Mouse (Mus musculus) left cerebral cortex, adult 8-10 months (tissue): ENCODE measurements around the gene Apaf1. TPM values are rescaled to one million over a fixed set of nuclear protein-coding genes. Genes with fewer than 3 reads are reported as not detected.

Experiments
- DNase-seq, 2 experiments: peaks; one replicate each; pipeline ENCODE4 v3.0.0; 2022; ENCODE audit warnings: low spot score in 2 of 2
- total RNA-seq, 4 experiments: library from RNA; stranded (reverse); gene quantifications; 2 replicates each; pipeline ENCODE4 v1.2.4; 2022

The Apaf1 gene
- total RNA-seq, 4 experiments from 2014 or later = 10.6 to 12.7 (median 11.9) TPM

- DNase-seq = no peak
Observed at GRCm38 (mm10) chr10:90983046-90983445, 99.5 kb downstream of the Apaf1 start.

GRCm38 (mm10) chr10:90981811-90982210, 100.8 kb downstream of the Apaf1 start:
- no peak for DNase-seq

DNA sequence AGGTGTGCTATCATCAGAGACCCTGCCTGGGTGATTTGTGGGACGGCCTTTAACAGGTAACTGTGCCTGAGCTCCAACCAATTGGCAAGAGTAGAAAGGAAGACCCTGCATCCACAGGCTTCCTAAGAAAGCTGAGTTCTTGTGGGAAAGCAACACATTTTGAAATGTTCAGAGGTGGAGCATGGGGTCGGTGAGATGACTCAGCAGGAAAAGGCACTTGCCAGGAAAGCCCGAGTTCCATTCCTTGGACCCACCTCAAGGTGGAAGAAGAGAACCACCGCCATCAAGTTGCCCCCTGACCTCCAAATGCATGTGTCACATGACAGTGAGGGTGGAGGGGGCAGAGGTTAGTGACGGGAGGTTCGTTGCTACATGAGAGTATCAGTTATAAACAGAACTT, 108.1 kb downstream of the Apaf1 start:
- no peak for DNase-seq

- DNase-seq = no peak
Observed at GRCm38 (mm10) chr10:90974084-90974483, 108.5 kb downstream of the Apaf1 start.

GRCm38 (mm10) chr10:90970560-90970959, 112.0 kb downstream of the Apaf1 start:
- no peak for DNase-seq

DNA sequence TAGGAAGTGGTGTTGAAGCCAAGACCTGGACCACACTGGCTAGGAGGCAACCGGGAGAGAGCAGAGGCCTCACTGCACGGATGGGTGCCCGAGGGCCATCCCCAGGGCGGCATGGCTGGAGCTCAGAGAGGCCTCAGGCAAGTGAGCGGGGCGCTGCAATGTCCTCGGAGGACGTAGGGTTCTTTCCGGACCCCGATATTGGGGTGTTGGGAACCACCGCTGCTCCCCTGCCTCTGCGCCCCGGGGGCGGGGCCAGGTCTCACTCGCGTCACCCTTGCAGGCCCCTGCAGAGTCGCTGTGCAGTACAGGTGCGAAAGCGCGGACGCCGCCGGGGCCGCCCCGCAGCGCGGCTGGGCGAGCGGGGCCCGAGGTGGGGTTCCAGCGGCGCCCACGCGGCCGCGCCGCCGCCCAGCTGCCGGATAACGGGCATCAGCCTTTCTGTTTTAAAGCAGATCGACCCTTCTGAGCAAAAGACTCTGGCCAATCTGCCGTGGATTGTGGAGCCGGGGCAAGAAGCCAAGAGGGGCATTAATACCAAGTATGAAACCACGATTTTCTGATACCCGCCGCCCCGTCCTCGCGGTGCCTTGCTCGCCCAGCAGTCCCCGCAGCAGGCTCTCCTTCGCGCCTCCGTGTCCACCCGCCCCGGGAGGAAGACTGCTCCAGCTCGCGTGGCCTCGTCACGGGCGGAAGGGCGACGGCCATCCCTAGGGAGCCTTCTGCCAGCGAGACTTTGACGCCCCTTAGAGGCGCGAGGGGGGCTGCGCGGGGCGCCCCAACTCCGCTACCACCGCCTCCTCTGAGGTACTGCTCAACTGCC, 113.0 kb downstream of the Apaf1 start:
- DNase-seq = no peak

DNA sequence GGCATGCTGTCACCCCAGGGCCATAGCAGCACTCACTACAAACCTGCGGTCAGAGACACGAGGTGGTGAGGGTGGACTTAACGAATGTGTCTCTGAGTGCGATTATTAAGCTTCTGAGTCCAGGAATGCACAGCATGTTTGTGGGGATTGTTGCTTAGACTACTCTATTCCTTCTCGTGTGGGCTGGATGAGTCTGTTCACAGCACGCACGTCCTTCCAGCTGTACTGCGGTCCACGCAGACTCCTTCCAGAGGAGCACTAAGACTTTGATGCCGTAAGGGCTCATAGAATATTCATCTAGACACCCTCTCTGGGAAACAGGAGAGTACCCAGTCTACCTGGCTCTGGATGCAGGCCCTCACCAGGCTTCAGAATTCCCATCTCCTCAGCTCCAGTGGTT, 114.3 kb downstream of the Apaf1 start:
- DNase-seq = no peak

DNA sequence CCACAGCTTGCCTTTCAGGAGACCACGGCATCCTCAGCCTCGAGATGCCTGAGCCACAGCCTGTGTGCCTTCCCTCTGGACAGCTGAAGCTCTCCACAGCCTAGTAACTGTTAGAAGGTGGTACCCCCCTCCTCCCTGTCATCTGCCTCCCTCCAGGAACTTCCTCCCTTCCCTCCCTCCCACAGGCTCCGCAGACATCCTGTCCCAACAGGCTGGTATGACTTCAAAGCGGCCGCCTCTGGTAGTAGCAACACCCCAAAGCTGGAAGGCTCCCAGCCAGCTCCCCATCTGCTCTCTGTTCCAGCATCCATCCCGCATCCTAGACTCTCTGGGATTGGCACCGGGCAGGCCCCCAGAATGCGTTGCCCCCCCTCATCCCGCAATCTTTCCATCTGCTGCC, 115.7 kb downstream of the Apaf1 start:
- peak in 1 of 2 experiments; percentile 90 for DNase-seq

- DNase-seq = peak in 1 of 2 experiments; percentile 68
Observed at GRCm38 (mm10) chr10:90965671-90966315, 116.8 kb downstream of the Apaf1 start.

GRCm38 (mm10) chr10:90964511-90964910, 118.1 kb downstream of the Apaf1 start:
- no peak for DNase-seq

DNA sequence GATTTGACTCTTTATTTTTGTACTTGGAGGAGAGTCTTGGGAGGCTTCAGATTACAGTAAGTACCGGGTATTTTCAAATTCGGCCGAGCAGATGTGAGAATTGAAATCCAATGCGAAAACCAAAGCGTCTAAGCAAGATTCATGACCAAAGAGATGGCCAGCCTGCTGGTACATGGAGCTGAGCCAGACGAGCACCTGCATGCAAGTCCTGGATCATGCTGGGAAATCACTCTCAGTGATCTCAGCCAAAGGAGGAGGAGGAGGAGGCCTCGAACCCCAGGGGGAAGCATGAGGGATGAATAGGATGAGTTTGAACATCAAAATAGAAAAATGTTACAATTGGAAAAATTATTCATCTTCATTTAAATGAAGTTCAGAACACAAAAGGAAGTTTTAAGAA, 122.2 kb downstream of the Apaf1 start:
- no peak for DNase-seq

DNA sequence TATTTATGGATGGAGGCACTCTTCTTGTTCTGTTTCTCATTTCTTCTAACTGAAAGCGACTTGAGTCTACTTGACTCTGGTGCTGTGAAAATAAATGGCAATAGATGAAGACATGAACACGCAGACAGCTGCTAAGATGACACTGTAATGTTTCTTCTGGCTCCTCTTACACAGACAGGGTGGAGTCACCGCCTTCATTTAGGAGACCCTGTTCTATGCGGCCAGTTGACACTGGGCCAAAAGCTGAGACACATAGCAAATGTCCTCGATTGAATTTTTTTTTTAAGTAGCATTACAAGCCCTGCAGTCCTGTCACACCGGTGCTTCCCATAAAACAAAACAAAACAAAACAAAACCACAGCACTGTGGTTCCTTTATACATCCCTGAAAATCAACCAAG, 128.7 kb downstream of the Apaf1 start:
- DNase-seq = no peak

DNA sequence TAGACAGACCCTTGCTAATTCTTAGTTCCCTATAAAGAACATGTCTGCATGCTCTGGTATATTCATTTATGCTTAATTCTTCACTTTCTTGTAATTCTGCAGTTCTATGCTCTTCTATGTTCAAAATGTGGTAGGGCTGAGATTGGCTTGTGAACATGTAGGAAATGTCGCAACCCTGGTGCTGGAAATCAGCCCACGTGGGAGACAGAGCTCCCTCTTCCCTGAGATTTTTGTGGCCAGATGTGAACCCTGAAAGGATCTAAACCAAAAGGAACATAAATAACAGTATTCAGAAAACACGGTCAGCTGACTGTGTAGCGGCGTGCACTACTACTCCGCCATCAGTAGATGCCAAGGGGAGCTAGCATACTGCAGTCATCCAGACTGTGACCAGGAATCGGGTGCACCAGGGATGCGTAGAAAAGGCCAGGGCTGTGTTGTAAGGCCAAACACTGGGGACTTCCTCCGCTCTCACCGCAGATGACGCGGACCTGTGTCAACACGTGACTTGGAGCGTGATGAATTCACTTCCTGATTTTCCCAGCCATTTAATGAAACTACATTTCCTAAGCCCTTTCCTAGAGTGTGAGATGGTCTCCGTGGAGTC, 129.4 kb downstream of the Apaf1 start:
- no peak for DNase-seq

- DNase-seq = peak in 1 of 2 experiments; percentile 61
Observed at GRCm38 (mm10) chr10:90947608-90948373, 134.8 kb downstream of the Apaf1 start.

- no peak for DNase-seq
Observed at GRCm38 (mm10) chr10:90947043-90947442, 135.5 kb downstream of the Apaf1 start.

- DNase-seq = no peak
Observed at GRCm38 (mm10) chr10:90942001-90942700, 140.4 kb downstream of the Apaf1 start.

DNA sequence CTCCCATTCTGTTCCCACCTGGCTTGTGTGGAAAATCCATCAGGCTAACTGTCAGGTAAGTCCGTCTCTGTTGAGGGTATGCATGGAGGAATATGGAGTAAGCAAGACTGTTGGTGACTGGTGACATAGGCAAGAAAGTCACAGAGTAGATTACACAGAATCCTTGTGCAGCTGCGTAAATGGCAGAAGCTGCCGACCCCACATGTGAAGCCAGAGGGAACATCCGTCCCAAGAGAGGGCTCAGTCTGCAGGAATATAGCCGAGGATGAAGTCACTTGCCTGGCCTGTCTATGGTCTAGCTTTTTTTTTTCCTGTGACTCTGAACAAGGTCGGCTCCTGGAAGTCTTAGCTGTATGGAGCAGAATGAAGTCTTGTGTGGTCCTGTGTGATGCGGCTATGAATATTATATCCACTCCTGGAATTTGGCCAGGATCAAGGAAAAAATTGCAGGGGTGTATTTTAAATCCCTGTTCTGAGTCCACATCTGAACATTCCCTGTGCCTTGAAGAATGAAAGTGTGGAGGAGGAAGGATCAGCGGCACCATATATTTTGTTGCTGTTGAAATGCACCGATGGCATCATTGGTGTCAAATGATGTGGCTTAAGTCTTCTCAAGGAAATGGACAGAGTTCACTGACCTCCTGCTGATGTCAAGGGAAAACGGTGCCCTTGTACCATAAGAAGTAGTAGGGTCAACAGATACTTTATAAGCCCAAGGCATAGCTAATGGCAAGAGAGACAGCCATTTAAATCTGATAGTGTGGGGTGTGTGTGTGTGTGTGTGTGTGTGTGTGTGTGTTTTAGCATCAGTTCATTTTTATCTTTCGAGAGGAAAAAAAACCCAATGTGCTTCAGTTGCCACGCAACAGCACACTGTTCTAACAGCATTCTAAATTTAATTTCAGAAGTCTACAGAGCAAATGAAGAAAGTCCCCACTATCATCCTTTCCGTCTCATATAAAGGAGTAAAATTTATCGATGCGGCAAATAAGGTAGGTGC, 141.7 kb downstream of the Apaf1 start:
- DNase-seq = no peak
